Mouse (Mus musculus) cerebellum, postnatal 36 days (tissue): ENCODE data around the gene Rflnb.

Experiments
- DNase-seq, 2 experiments: peaks; one replicate each; pipeline ENCODE4 v3.0.0; 2021 to 2022; ENCODE audit warnings: mixed read lengths in 2 of 2

Gene Rflnb

DNA sequence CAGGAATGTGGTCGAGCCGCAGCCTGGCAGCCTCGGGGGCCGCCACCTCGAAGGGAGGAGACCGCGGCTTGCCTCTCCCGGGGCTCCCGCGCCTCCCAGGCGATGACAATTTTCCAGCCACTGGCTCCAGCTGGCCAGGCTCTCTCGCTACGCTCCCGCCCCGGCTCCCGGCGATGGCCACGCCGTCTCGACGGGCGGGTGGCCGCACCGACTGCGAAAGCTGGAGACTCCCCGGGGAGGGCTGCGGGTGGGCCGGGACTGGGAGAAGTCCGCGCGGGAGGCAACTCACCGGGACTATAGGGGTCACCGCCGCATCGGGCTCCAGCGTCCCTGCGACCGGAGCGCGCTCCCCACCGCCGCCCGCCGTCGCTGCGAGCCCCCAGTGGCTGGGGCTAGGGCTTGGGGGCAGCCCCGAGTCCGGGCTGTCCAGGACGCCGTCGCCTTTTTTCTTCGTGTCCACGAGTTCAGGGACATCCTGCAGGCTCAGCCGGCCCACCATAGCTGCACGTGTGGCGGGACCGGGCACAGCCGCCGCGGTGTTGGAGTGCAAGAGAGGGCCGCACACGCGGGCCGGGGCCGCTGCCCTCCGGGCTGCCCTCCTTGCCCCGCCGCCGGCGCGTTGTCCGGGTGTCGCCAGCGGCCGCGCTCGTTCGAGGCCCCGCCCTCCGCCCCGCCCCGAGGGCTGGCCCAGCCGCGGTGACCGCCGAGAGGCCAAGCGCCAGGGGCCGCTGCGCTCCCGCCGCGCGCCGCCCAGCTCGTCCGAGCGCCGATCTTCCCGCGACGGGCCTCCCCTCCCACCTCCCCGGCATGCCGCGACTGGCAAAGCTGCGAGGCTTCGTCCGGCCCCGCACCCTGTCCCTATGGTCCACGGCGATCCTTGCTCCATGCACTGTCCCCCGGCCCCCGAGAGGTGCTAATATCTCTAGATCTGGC, at the start of gene Rflnb:
Gene Rflnb, minus strand, starts transcription at position 644 of the 933 bp plus-strand sequence.
- DNase-seq, result peak; percentile 80 to 90

GRCm38 (mm10) chr11:76077341-76077740, 49.8 kb upstream of the Rflnb start:
- no peak for DNase-seq

- no peak for DNase-seq
These were observed 46.9 kb upstream of the Rflnb start for GRCm38 (mm10) chr11:76074296-76075093.

- no peak for DNase-seq
These were observed 42.2 kb upstream of the Rflnb start for GRCm38 (mm10) chr11:76069816-76070215.

- DNase-seq, result peak; percentile 42 to 44
These were observed 39.1 kb upstream of the Rflnb start for GRCm38 (mm10) chr11:76066563-76067156.

GRCm38 (mm10) chr11:76065521-76066095, 38.0 kb upstream of the Rflnb start:
- DNase-seq, result peak; percentile 46 to 64

DNA sequence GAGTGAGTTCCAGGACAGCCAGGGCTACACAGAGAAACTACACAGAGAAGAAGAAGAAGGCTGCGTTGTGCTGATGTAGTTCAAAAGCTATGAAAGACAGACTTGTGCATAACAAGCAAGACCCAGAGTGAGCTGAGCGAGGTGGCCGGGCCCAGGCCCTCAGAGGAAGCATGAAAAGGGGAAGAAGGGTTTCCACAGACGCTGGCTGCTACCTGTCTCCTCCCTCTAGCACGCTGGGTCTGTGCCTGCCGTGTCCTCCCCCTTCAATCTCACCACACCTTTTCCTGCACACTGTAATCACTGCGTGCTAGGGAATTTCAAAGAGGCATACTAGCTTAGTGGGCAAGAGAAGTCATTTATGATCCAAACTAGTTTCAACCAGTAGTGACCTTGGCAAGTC, 36.8 kb upstream of the Rflnb start:
- no peak for DNase-seq

DNA sequence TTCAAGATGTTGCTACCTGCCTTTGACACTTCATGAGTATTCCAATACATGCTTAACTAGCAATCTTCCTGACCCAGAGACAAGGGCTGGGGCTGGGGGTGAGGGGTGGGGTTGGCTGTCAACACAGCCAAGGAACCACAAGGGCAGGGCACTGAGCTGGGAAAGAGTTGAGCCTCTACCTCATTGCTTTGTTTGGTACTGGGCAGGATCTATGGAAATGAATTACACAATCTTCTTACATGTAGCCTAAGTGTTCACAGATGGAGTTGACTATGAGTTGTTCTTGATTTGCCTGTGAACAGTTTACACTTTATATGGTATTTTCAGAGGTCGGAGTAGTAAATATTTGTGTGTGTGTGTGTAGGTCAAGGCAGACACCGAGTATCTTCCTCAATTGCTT, 33.3 kb upstream of the Rflnb start:
- no peak for DNase-seq

DNA sequence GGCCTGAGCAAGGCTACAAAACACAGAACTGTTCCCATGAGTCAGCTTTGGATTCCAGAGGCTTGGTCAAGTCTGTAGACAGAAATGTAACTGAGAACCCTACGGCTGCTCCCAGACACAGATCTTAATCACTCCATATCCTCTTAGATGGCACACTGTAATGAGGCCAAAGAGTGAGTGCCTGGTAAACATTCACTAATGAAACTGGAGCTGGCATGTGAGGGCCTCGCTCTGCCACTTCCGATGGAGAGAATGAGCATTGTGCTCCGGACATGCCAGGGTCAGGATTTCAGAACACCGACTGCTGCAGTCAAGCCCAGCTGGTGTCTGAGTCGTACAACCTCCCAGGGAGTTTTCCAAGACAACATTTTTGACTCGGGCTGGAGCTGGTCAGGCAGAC, 32.4 kb upstream of the Rflnb start:
- DNase-seq, result no peak

DNA sequence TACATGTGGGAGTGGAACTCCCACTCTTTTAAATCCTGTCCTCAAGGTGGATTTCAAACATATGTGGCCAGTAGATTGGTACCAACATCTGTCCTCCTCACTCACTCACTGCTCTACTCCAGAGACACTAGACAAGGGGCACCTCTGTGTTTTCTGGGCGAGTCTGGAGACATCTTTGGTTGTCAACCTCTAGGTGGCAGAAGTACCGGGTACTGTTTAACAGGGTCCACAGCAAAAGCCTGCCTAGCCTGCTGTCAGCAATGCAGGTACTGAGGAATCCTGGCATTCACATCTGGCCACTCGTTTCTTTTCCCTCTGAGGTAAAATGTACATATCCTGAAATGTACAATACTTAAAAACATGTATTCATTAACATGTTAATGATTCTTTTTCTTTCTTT, 28.9 kb upstream of the Rflnb start:
- DNase-seq, result no peak

- DNase-seq, result peak; percentile 81 to 84
These were observed 24.9 kb upstream of the Rflnb start for GRCm38 (mm10) chr11:76052496-76052895.

GRCm38 (mm10) chr11:76050967-76051512, 23.5 kb upstream of the Rflnb start:
- DNase-seq, result no peak

DNA sequence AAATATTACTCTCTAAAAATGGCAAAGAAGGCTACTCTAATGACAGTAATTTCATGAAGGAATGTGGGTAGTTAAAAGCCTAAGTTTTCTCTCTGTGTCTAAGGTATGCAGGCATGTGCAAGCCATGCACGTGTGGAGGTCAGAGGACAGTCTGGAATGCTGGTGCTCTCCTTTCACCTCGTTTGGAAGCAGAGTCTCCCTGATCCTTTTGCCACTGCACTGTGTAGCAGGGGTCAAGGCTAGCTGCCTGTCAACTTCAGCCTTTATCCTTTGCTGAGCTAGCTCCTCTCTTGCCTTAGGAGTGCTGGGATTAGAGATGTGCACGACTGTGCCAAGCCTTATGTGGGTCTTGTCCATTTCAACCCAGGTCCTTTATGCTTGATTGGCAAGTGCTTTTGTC, 22.9 kb upstream of the Rflnb start:
- no peak for DNase-seq

DNA sequence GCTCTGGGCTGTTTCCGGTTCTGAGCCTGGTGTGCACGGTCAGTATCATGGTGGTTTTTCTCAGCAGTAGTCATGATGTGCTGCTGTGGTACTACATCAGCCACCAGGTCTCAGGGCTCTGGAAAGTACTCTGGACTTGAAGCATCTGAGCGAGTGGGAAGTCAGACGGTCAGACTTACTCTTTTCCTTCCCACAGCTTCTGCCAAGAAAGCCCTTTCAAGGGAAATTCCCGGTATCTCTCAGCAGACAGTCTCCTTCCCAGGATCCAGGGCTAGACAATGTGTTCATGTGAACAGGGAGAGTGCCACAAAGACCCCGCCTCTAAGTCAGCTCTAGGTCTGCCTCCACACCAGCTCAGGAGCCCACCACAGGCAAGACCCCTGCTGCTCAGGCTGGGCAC, 17.8 kb upstream of the Rflnb start:
- DNase-seq, result no peak

- DNase-seq, result no peak
These were observed 16.9 kb upstream of the Rflnb start for GRCm38 (mm10) chr11:76044468-76044867.

DNA sequence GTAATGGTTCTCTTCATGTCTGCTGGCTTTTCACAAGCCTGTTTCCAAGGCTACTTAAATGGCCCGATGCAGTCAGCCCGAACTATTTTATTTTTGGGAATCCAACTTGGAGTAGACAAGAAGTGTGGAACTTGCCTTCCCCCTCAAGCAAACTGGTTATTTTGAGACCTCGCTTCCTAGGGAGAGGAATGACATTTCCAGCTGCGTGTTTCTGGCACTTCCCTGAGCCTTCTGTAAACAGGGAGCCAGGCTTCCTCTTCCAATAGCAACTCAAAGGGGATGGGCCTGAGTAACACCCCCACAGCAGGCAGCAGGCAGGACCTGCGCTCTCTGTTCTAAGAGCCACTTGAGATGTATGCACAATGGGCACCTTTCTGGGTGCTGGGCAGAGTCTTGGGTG, 15.3 kb upstream of the Rflnb start:
- no peak for DNase-seq

DNA sequence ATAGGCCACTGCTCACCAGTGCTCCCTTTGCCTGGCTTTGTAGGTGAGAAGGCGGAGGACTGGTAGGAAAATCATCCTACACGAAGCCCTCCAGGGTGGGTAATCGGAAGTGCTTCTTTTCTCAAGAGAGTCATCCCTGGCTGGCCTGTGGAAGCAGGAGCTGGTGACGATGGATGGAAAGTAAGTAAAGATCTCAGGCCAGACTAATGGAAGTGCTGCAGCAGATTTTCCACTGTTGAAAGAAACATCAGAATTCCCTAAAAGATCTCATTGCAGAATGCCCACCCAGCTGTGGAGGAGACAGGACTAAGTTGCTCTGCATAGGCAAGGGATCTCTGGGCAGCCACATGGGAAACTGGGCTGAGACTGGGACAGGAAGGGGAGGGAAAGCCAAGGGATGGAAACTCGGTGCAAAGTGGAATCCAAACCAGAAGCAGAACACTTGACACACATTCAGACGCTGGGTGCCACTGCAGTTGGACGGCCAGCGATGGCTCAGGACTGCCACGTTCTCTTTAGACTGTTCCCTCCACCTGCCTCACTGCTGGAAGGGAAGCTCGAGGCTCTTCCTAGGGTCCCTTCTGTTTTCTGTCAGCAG, 14.6 kb upstream of the Rflnb start:
- DNase-seq, result no peak

GRCm38 (mm10) chr11:76040761-76041376, 13.3 kb upstream of the Rflnb start:
- DNase-seq, result no peak

- no peak for DNase-seq
These were observed 12.5 kb upstream of the Rflnb start for GRCm38 (mm10) chr11:76040106-76040505.

DNA sequence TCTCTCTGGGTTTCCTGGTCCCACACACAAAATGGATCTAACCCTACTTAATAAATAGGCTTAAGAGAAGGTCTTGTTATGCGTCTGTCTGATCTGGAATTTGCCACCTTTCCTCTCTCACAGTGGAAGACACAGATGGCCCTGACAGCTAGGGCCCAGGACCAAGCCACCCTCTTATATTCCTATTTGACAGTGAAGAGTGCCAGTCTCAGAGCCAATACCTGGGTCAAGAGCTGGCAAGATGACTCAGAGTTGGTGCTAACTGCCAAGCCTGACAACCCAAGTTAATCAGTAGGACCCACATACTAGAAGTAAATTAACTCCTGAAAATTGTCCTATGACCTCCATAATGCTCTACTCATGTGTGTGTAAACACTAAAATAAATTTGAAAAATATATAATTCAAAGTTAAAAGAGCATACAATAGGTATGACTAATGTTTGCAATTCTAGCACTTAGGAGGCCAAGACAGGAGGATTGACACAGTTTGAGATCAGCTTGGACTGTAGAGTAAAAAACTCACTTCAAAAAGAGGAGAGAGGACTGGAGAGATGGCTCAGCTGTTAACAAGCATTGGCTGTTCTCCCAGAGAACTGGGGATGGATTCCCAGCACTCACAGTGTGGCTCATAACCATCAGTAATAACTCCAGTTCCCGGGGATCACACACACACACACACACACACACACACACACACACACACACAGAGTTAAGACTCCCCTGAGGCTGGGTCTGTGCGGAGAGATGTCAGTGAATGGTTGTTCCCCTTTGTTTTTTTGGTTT, 11.9 kb upstream of the Rflnb start:
- peak; percentile 68 to 73 for DNase-seq
